In the genomic region with DNA sequence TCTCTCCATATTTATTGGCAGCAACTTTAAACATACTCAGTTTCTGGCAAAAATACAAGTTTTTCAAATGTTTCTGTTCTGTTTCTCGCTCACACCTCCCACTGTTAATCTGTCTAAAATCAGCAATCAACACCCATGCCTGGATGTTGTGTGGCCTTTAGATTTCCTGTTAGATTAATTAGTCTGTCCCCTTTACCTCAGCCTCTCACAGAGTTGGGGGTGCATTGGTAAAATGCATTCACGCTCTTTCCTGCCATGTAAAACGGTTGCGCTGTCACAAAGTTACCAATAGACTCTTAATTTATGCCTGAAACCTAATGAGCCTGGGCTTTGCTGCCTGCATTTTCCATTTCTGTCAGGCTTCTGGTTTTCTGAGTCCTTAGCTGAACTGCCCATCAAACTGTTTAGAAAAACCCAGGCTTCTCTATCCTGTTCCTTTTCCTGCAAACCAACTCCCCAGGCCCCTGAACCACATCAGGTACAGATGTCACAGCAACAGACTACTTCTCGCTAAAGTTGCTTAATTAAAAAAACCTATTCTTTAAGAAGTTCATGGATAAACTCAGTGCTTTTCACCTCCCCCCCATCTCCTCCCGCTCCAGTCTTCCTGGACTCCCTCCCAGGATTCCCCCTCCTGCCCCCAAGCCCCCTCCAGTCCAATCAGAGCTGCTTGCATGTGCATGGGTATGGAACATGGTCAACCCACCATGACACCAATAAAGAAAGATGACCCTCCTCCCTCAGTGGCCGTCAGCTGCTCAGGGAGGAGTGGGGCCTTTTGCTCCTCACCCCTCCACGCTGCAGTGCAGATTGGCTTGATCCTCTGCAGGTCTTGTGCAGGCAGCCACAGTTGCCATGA, we compare ENCODE assay signal across 22 mouse cellular contexts. TPM values are rescaled to one million over a fixed set of nuclear protein-coding genes. Genes with fewer than 3 reads are reported as not detected.
DNase-seq lines count a peak whose midpoint lies in the region; ATAC-seq lines count a peak whose summit lies in the region.
"Had no signal": no experiment of that assay in that cellular context is flagged by ENCODE, and none has a peak within 500 bp of the region (broad histone marks: within the 10 kb centered on the region; RNA-seq: fewer than 3 reads in every experiment).

No protein-coding gene starts in this region.

- intact Hi-C loops in heart, postnatal 10 days (cut with DNase I): no loop called here

- H3K4me2 ChIP-seq in forebrain, embryonic 16.5 days (ENCODE audit: low read length): no peak overlapping the region
- no peak overlapping the region for H3K4me2 ChIP-seq in midbrain, embryonic 13.5 days (replicated peaks)
- H3K4me2 ChIP-seq: embryonic facial prominence, embryonic 15.5 days; kidney, embryonic 15.5 days; liver, embryonic 11.5 days had no signal

- peaks cover 55% of the 10 kb centered on the region for H3K36me3 ChIP-seq in forebrain, embryonic 10.5 days (replicated peaks)
- H3K36me3 ChIP-seq in forebrain, embryonic 16.5 days (ENCODE audit: control insufficient read depth, insufficient read depth): no peaks in the 10 kb centered on the region; the same call in 1 of the 2 replicates
- peaks cover 26% of the 10 kb centered on the region for H3K36me3 ChIP-seq in midbrain, embryonic 13.5 days
- H3K36me3 ChIP-seq in embryonic facial prominence, embryonic 10.5 days (replicated peaks): peaks cover 45% of the 10 kb centered on the region

- 89% methylated on average over 8 of the region's 8 CpGs for WGBS in forebrain, embryonic 10.5 days
- 23% methylated on average over 8 of the region's 8 CpGs for WGBS in forebrain, embryonic 16.5 days
- WGBS in midbrain, embryonic 13.5 days: 87% methylated on average over 8 of the region's 8 CpGs
- WGBS in embryonic facial prominence, embryonic 10.5 days: 86% methylated on average over 8 of the region's 8 CpGs

- peak; percentile 81 for DNase-seq in heart, adult 11 months
- DNase-seq in heart, postnatal 10 days: no peak
- no peak for DNase-seq in forebrain, embryonic 10.5 days (ENCODE audit: extremely low spot score, low spot score)
- peak; percentile 25 to 73 for DNase-seq in layer of hippocampus, postnatal 14 days (ENCODE audit: low spot score in 2 of 2)
- DNase-seq in cerebellum, postnatal 10 days: no peak
- DNase-seq in embryonic facial prominence, embryonic 10.5 days (ENCODE audit: low spot score): no peak
- DNase-seq: kidney, postnatal 4 days; liver, postnatal 0 days had no signal

- 0 out of 2 replicates have a peak overlapping the region, but pooled peaks have one; percentile 25 for H3K27ac ChIP-seq in forebrain, embryonic 10.5 days
- peak overlapping the region; percentile 60 for H3K27ac ChIP-seq in forebrain, embryonic 16.5 days (ENCODE audit: low read length)
- H3K27ac ChIP-seq in midbrain, embryonic 13.5 days: no peak overlapping the region
- no peak overlapping the region for H3K27ac ChIP-seq in embryonic facial prominence, embryonic 10.5 days (replicated peaks)
- H3K27ac ChIP-seq: embryonic facial prominence, embryonic 15.5 days; heart, embryonic 10.5 days; kidney, embryonic 15.5 days; macrophage had no signal

- H3K9me3 ChIP-seq in forebrain, embryonic 10.5 days: no peaks in the 10 kb centered on the region
- H3K9me3 ChIP-seq in forebrain, embryonic 16.5 days (ENCODE audit: control insufficient read depth, low read length): no peaks in the 10 kb centered on the region
- no peaks in the 10 kb centered on the region for H3K9me3 ChIP-seq in midbrain, embryonic 13.5 days
- no peaks in the 10 kb centered on the region for H3K9me3 ChIP-seq in embryonic facial prominence, embryonic 10.5 days
- H3K9me3 ChIP-seq: embryonic facial prominence, embryonic 15.5 days; heart, embryonic 10.5 days; kidney, embryonic 15.5 days had no signal

- H3K4me3 ChIP-seq in forebrain, embryonic 10.5 days: no peak overlapping the region
- no peak overlapping the region for H3K4me3 ChIP-seq in forebrain, embryonic 16.5 days (replicated peaks; ENCODE audit: low read length)
- no peak overlapping the region for H3K4me3 ChIP-seq in midbrain, embryonic 13.5 days (replicated peaks)
- H3K4me3 ChIP-seq in embryonic facial prominence, embryonic 10.5 days: no peak overlapping the region
- H3K4me3 ChIP-seq: embryonic facial prominence, embryonic 15.5 days; heart, embryonic 10.5 days; kidney, embryonic 15.5 days had no signal

- no peak overlapping the region for H3K9ac ChIP-seq in forebrain, embryonic 16.5 days (replicated peaks; ENCODE audit: low read depth, low read length)
- no peak overlapping the region for H3K9ac ChIP-seq in midbrain, embryonic 13.5 days (replicated peaks)
- H3K9ac ChIP-seq: embryonic facial prominence, embryonic 15.5 days; kidney, embryonic 15.5 days; liver, postnatal 0 days had no signal

- no peaks in the 10 kb centered on the region; the same call in 1 of the 2 replicates for H3K27me3 ChIP-seq in forebrain, embryonic 10.5 days (ENCODE audit: poor library complexity, severe bottlenecking)
- no peaks in the 10 kb centered on the region for H3K27me3 ChIP-seq in forebrain, embryonic 16.5 days (replicated peaks; ENCODE audit: control insufficient read depth, insufficient read depth, low read length)
- H3K27me3 ChIP-seq in midbrain, embryonic 13.5 days: no peaks in the 10 kb centered on the region
- no peaks in the 10 kb centered on the region for H3K27me3 ChIP-seq in embryonic facial prominence, embryonic 10.5 days (replicated peaks; ENCODE audit: low read depth, poor library complexity, severe bottlenecking)
- H3K27me3 ChIP-seq: embryonic facial prominence, embryonic 15.5 days; kidney, embryonic 15.5 days had no signal

- peak; percentile 88 for ATAC-seq in forebrain, embryonic 16.5 days
- ATAC-seq in midbrain, embryonic 13.5 days: no peak
- ATAC-seq: hindbrain, embryonic 16.5 days; intestine, embryonic 16.5 days; liver, postnatal 0 days; lung, postnatal 0 days had no signal

- H3K4me1 ChIP-seq in forebrain, embryonic 10.5 days: 0 out of 2 replicates have a peak, but pooled peaks cover 13% of the 10 kb centered on the region
- H3K4me1 ChIP-seq in forebrain, embryonic 16.5 days (replicated peaks; ENCODE audit: control insufficient read depth, insufficient read depth, low read length): peaks cover 14% of the 10 kb centered on the region
- no peaks in the 10 kb centered on the region for H3K4me1 ChIP-seq in midbrain, embryonic 13.5 days (replicated peaks)
- H3K4me1 ChIP-seq in embryonic facial prominence, embryonic 10.5 days: no peaks in the 10 kb centered on the region
- H3K4me1 ChIP-seq: embryonic facial prominence, embryonic 15.5 days; kidney, embryonic 15.5 days had no signal

RNA-seq across cellular contexts. Expression of a gene that starts 41.6 kb away (rescaled TPM):
- total RNA-seq in heart, postnatal 10 days (2021): under 1 TPM; 0.35 to 0.38 TPM
- 0.10 TPM in 1 of 2 replicates, not detected in the other for polyA plus RNA-seq in forebrain, embryonic 10.5 days (2016; fragmentation: Nextera tagmentation; extraction: Ambion mirVana)
- 0.13 TPM in 1 of 2 replicates, not detected in the other for polyA plus RNA-seq in forebrain, embryonic 16.5 days (2015; fragmentation: Nextera tagmentation; extraction: Ambion mirVana)
- total RNA-seq in layer of hippocampus, postnatal 14 days (2021): under 1 TPM; 0.17 to 0.35 TPM
- 0.34 and 0.48 TPM in 2 replicates for polyA plus RNA-seq in midbrain, embryonic 13.5 days (2015; fragmentation: Nextera tagmentation; extraction: Ambion mirVana)
- 0.11 TPM in 1 of 2 replicates, not detected in the other for polyA plus RNA-seq in embryonic facial prominence, embryonic 10.5 days (2016; fragmentation: Nextera tagmentation; extraction: Ambion mirVana)
- total RNA-seq: adrenal gland, postnatal 36 days; gastrocnemius, adult 18-20 months; gastrocnemius, postnatal 4 days; hematopoietic stem cell, adult 5-6 weeks had no signal

Comparison
In these comparisons a context has a peak if more than half of its experiments do, and no peak if none do; other contexts are left out.
1. DNase-seq: peak in heart, adult 11 months (single experiment) and layer of hippocampus, postnatal 14 days (2 of 2); none in heart, postnatal 10 days (0 of 2), forebrain, embryonic 10.5 days (single experiment), cerebellum, postnatal 10 days (0 of 2) and embryonic facial prominence, embryonic 10.5 days (single experiment).
2. H3K27ac ChIP-seq: peak in forebrain, embryonic 10.5 days (single experiment) and forebrain, embryonic 16.5 days (single experiment); none in midbrain, embryonic 13.5 days (single experiment) and embryonic facial prominence, embryonic 10.5 days (single experiment).